Mouse (Mus musculus) cerebellum, adult 2 months (tissue): ENCODE measurements at regions not wholly inside any gene's neighbourhood (a gene's known extent, or its start where the extent isn't known, plus 50 kb on each side); places are given as distances from the start of the nearest gene placed in this dataset.

Experiments
- CTCF ChIP-seq: fragments of 200-500 bp; IDR thresholded peaks from 2 replicates; pipeline ENCODE4 v1.5.1; 2011; ENCODE audit warnings: low read depth, mild to moderate bottlenecking, control low read depth, low read length, moderate library complexity, borderline replicate concordance; ENCODE audit not compliant: insufficient read depth
- POLR2A ChIP-seq: fragments of 200-500 bp; IDR thresholded peaks from 2 replicates; pipeline ENCODE4 v1.6.1; 2011; ENCODE audit warnings: low read length, control low read depth, borderline replicate concordance; ENCODE audit not compliant: insufficient read depth

- no peak for TF ChIP-seq POLR2A
- TF ChIP-seq CTCF = no peak
These were observed 323.7 kb upstream of the Sphkap start for GRCm38 (mm10) chr1:83731682-83732081.
